ENCODE assay signal across 9 mouse cellular contexts in the genomic region with DNA sequence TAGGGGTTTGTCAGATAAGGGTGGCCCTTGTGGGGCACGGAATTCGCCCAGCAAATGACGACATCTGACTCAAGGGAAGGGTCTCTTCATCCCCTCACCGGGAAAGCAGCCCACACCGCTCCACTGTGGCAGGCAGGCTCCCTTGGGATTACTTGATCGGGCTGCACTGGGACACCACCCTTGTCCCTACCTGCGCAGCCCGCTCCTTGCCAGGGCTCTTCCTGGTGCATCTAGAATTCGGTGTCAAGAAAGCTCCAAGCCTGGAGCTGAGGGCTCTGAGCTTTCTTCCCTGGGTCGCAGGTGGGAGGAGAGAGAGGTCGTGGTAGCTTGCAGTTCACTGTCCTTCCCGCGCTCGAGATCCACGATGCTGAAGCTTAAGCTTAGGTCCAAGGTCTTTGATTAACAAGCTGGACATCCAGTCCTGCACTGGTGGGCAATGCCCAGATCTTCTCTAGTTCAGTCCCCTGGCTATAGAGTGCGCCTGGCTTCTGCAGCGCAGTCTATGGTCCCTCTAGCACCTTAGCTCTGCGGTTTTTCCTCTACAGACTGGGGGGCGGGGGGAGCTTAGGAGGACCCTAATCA.
DNase-seq lines count a peak whose midpoint lies in the region; ATAC-seq lines count a peak whose summit lies in the region.
"Had no signal": no experiment of that assay in that cellular context is flagged by ENCODE, and none has a peak within 500 bp of the region (broad histone marks: within the 10 kb centered on the region; RNA-seq: fewer than 3 reads in every experiment).

No protein-coding gene starts in this region.

- H3K4me3 ChIP-seq in heart, embryonic 13.5 days, result peak overlapping the region; percentile 53
- H3K4me3 ChIP-seq in hindbrain, embryonic 13.5 days, result peak overlapping the region; percentile 42
- H3K4me3 ChIP-seq in midbrain, embryonic 15.5 days, result peak overlapping the region; percentile 47

- H3K27ac ChIP-seq in heart, embryonic 13.5 days (replicated peaks), result no peak overlapping the region
- H3K27ac ChIP-seq in hindbrain, embryonic 13.5 days, result peak overlapping the region; percentile 92
- H3K27ac ChIP-seq in midbrain, embryonic 15.5 days, result peak overlapping the region; percentile 87; the same call in 1 of the 2 replicates

- no peak for DNase-seq in heart, postnatal 36 days
- peak; percentile 36 for DNase-seq in embryo, embryonic 11 days
- no peak for DNase-seq in left cerebral cortex, postnatal 36 days (ENCODE audit: low spot score in 2 of 2)
- DNase-seq in layer of hippocampus, adult 8-10 months (ENCODE audit: low spot score in 2 of 2), result no peak
- DNase-seq in urinary bladder, postnatal 14 days (ENCODE audit: low spot score), result no peak
- DNase-seq: lung, postnatal 36 days had no signal

- H3K4me1 ChIP-seq in heart, embryonic 13.5 days, result peaks cover 21% of the 10 kb centered on the region
- H3K4me1 ChIP-seq in hindbrain, embryonic 13.5 days (replicated peaks), result peaks cover 40% of the 10 kb centered on the region
- peaks cover 41% of the 10 kb centered on the region for H3K4me1 ChIP-seq in midbrain, embryonic 15.5 days

- no peaks in the 10 kb centered on the region for H3K9me3 ChIP-seq in heart, embryonic 13.5 days
- H3K9me3 ChIP-seq in hindbrain, embryonic 13.5 days, result no peaks in the 10 kb centered on the region
- no peaks in the 10 kb centered on the region for H3K9me3 ChIP-seq in midbrain, embryonic 15.5 days

- intact Hi-C loops in heart, postnatal 36 days (cut with DNase I), result no loop called here
- intact Hi-C loops in left cerebral cortex, postnatal 36 days (cut with DNase I), result no loop called here

- H3K9ac ChIP-seq in heart, embryonic 13.5 days, result peak overlapping the region; percentile 70; the same call in 1 of the 2 replicates
- peak overlapping the region; percentile 71 for H3K9ac ChIP-seq in hindbrain, embryonic 13.5 days
- 0 out of 2 replicates have a peak overlapping the region, but pooled peaks have one; percentile 66 for H3K9ac ChIP-seq in midbrain, embryonic 15.5 days

- no peaks in the 10 kb centered on the region for H3K36me3 ChIP-seq in heart, embryonic 13.5 days
- H3K36me3 ChIP-seq in hindbrain, embryonic 13.5 days, result no peaks in the 10 kb centered on the region
- no peaks in the 10 kb centered on the region for H3K36me3 ChIP-seq in midbrain, embryonic 15.5 days (replicated peaks)

- H3K27me3 ChIP-seq in heart, embryonic 13.5 days (replicated peaks), result peaks cover 77% of the 10 kb centered on the region
- H3K27me3 ChIP-seq in hindbrain, embryonic 13.5 days, result 0 out of 2 replicates have a peak, but pooled peaks cover 16% of the 10 kb centered on the region
- no peaks in the 10 kb centered on the region; the same call in 1 of the 2 replicates for H3K27me3 ChIP-seq in midbrain, embryonic 15.5 days (replicated peaks)

- ATAC-seq in heart, embryonic 13.5 days (ENCODE audit: extremely low read depth, insufficient number of reproducible peaks, low FRiP score, low TSS enrichment), result no peak
- ATAC-seq in hindbrain, embryonic 13.5 days (ENCODE audit: low FRiP score), result peak; percentile 15; the same call in 1 of the 2 replicates
- peak; percentile 1; the same call in 1 of the 2 replicates for ATAC-seq in midbrain, embryonic 15.5 days (replicated peaks)

- 10% methylated on average over 19 of the region's 19 CpGs for WGBS in heart, embryonic 13.5 days
- 3% methylated on average over 19 of the region's 19 CpGs for WGBS in hindbrain, embryonic 13.5 days
- WGBS in midbrain, embryonic 15.5 days, result 6% methylated on average over 19 of the region's 19 CpGs

- H3K4me2 ChIP-seq in heart, embryonic 13.5 days, result peak overlapping the region; percentile 84
- peak overlapping the region; percentile 73 for H3K4me2 ChIP-seq in hindbrain, embryonic 13.5 days
- H3K4me2 ChIP-seq in midbrain, embryonic 15.5 days, result peak overlapping the region; percentile 86
